Mouse (Mus musculus) natural killer cell, adult 2 months (primary cell): Measurements from ENCODE around the gene Prss46.

Source experiments
- DNase-seq, 2 experiments: peaks; one replicate each; pipeline ENCODE4 v3.0.0; 2022; ENCODE audit warnings: low spot score in 2 of 2

The Prss46 gene

DNA sequence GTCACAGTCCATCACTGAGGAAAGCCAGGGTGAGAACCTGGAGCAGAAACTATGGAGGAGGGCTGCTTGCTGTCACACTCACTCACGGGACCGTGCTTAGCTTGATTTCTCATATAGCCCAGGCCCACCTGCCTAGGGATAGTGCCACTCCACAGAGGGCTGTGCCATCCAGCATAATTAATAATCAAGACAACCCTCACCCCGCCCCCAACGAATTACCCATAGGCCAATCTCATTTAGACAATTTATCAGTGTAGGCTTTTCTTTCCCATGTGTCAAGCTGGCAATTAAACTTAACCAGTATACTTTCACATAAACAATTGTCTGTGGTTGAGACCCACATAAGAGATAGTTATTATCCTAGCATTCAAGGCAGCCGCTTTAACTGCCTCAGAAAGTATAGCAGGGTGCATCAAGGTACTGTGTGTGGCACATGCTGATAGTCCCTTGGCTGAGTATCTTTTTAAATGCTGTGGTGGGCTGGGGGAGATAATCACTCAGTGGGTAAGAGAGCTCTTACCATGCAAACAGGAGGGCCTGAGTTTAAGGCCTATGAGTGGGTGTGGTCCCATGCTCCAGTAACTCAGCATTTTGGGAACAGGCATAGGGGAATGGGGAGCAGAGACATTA lies 14.8 kb downstream of the Prss46 start:
- no peak for DNase-seq

DNA sequence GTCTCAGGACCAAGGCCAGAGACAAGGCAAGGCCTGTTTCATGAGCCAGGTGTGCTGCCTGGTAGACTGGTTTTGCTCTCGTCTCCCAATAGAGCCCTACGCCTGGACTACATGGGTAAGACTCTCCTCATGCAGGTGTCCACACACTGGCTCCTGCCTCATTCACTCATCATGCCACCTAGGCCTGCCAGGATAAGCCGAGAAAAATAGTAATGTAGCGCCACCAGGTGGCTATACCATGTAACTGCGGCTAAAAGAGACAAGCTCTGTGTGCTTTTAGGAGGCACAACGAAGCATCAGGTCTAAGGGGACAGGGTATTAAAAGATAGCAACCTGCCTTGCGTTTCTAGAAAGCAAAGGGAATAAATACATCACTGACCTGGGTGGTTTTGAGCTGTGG lies 26.7 kb downstream of the Prss46 start:
- peak; percentile 29 to 44 for DNase-seq

GRCm38 (mm10) chr9:110873681-110874659 lies 29.7 kb downstream of the Prss46 start:
- no peak for DNase-seq

DNA sequence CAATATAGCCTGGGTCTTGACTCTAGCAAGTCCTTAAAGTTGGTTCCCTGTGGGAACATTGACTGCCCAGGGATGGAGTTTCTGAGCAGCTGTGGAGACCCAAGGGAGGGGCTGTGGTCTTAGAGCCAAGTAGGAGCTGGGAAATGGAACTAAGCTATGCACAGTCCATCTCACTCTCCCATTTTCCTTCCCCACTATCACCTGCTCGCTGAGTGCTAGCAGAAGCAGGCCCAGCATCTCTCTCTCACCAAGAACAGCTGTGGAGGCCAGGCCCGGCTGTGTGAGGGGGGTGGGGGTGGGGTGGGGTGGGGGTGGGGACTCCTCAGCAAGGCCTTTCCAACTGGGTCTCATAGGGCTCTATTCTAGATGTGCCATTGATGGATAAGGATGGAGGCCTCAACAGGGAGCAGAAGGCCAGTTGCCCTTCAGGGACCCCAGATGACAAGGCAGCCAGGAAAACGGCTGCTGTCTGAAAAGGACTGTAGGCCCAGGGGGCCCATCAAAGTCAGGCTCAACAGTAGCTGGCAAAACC lies 30.4 kb downstream of the Prss46 start:
- DNase-seq: no peak

DNA sequence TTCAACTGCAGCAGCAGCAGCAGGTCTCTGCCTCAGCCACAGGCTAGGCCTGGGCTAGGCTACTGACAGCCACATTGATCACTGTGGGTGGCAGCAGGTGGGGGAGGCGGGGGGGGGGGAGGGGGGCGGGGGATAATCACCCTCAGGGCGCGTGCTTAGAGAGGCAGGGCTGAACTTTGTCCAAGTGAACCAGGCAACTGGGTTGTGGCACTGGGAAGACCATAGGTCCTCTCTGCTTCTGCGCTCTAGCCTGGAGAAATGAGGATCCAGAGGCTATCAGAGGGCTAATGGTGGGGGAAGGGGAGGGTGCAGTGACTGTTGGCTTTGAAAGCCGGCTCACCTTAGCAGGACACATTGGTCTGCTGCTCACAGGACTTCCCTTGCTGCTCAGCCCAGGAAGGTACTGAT lies 31.0 kb downstream of the Prss46 start:
- DNase-seq: no peak

DNA sequence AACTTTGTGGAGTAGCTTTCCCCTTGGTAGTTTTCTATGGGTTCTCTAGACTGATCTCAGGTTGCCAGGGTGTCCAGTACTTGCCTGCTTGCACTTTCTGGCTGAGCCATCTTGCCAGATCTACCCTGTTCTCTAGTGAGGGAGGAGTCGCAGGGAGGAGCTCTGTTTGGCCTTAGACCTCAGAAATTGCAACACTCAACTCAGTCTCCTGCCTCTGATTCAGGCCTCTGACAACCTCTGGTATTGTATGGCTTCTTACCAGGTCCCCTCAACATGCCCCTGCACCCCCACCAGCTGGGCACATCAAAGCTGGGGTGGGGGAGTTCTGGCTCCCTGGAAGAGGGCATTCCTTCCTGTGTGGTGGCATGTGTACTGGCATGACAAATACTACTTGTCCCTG lies 33.0 kb downstream of the Prss46 start:
- DNase-seq: no peak

DNA sequence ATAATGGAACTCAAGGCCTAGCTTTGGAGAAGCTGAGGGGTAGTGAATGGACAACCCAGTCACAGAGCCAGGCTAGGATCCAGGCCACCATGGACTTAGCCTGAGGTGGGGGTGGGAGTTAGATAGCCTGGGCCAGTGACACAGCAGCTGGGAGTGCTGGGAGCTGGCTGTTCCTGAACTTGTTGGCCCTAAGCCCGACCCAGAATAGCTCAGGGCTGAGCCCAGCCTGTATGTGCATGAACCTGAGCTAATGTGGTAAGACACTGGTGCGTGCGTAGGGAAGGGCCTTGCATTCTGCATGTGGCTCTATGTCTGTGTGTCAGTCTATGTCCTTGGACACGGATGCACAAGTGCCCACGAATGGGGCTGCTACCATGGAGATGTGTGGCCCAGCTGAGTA lies 33.6 kb downstream of the Prss46 start:
- no peak for DNase-seq

- DNase-seq: no peak
Measured at GRCm38 (mm10) chr9:110879191-110879920, 35.0 kb downstream of the Prss46 start, which contains the start of gene Als2cl. TSS of gene Als2cl (plus strand) at chr9:110879870.

GRCm38 (mm10) chr9:110879998-110880561 lies 35.8 kb downstream of the Prss46 start, which contains the start of gene Tmie:
TSS of gene Tmie (minus strand) at chr9:110880113.
- DNase-seq: peak; percentile 9 to 34

GRCm38 (mm10) chr9:110880772-110881171 lies 36.5 kb downstream of the Prss46 start:
- no peak for DNase-seq

DNA sequence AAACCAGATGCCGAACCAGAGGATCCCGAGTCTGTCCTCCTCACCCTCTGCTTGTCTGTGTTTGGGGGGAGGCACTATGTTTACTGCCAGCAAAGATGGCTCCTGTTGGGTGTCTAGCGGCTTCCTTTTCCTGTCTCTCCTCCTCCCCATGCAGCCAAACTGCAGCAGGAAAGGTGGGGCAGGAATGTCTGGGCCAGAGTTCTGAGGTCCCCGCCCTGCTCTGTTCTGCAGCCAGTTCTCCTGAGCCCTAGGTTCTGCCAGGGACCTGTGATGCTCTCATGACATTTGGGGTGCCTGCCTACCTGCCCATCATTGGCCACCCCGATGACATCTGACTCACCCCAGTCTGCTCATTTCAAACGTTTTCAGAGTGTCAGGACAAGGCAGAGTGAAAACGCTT lies 37.6 kb downstream of the Prss46 start:
- no peak for DNase-seq

- no peak for DNase-seq
Measured at GRCm38 (mm10) chr9:110887388-110888303, 43.3 kb downstream of the Prss46 start.

GRCm38 (mm10) chr9:110888935-110889334 lies 44.6 kb downstream of the Prss46 start:
- DNase-seq: no peak

GRCm38 (mm10) chr9:110890026-110890783 lies 45.9 kb downstream of the Prss46 start:
- DNase-seq: no peak

GRCm38 (mm10) chr9:110891077-110891828 lies 46.9 kb downstream of the Prss46 start:
- DNase-seq: no peak

DNA sequence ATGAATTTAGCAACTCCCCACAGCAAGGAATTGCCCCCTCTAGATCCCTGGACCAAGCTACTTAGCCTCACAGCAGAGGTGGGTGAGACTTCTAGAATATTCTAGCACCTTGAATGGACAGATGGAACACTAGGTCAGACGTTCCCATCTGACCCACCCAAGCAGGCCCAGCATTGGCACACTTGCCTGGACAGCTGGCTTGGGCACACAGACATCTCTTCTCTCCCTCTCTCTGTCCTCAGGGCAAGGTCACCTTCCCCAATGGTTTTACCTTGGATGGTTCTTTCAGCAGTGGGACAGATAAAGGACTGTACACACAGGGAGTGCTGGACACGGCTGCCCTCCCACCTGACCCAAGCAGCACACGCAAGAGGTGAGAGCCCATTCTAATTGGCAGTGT lies 48.2 kb downstream of the Prss46 start:
- DNase-seq: no peak

DNA sequence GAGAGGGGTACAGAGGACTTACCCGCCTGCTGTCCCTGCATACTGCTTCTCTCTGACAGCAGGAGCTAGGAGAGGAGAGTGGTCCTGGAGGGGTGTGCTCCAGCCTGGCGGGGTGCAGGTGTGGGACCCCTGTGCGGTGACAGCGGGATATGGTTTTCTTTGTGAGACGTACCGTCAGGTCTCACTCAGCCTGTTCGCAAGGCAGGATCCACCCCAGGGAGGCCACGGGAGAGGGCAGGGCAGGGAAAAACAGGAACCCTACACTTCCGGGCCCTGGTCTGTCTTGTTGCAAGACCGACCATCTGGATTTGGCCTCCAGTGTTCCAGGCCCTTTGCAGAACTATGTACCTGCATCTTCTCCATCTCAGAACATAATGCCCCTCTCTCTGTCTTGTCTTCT lies 49.1 kb downstream of the Prss46 start:
- DNase-seq: no peak

DNA sequence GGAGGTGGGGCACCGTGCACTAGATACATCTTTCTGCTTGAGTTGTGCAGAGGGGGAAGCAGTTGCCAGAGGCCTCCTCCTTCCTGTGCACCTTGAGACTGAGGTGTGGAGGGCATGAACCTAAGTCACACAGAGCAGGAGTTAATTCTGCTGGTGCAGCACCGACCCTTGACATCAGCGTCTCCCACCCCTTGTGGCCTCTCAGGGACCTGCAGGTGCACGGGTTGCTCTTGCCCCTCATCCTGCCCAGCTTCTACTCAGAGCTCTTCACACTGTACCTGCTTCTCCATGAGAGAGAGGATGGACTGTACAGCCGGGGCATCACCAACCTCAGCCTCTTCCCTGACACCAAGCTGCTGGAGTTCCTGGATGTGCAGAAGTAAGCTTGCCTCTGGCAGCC lies 51.2 kb downstream of the Prss46 start:
- DNase-seq: no peak

DNA sequence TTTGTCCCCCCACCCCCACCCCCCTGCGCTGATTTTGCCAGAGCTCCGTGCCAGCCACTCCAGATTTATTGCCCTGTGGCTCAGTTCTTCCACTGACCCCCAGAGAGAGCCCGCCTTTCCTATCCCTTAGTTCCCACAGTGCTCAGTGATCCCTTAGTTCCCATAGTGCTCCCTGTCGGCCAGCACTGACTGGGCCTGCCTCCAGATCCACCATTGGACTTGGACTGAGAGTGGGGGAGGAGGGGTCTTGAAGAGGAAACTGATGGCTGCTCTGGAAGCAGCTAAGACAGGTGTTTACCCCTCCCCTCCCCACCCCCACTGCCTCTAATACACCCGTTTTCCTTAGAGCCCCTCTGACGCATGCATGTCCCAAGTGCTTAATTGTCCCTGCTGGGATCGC lies 51.7 kb downstream of the Prss46 start:
- DNase-seq: no peak
